Mouse (Mus musculus) ZHBTc4 (cell line): ENCODE data around the gene Ndufs8.

ENCODE experiments used
- DNase-seq: peaks from one replicate; pipeline ENCODE4 v3.0.0-alpha.2; 2011; ENCODE audit warnings: low read depth, low spot score

Gene Ndufs8

DNA sequence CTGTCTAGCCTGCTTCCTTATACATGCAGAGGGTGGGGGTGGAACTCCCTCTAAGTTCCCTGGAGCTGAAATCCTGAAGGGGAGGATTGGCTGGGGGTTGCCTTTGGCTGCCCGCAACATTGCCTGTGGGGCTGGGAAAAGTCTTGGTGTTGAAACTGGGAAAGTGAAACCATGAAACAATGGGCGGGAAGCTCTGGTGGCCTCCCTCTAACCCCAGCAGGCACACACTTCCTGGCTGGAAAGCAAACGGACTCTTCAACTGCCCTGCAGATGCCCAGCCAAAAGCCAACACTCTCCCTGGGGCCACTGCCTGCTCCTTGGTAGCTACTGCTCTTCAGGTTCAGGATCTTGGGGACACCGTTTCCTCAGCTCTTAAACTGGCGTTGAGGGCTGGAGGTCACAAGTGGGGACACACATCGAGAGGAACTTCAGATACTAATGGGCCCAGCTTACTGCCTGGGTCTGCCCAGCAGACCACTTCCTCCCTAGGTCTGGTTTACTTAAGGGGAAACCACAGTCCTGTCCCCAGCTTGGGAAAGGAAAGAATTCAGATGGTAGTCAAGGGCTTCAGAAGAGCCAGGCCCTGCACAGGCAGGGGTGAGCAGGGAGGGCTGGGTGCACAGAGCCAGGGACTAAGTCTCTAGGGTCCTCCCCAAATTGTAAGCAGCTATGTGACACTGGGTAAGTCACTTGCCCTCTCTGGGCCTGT is 7.2 kb downstream of the Ndufs8 start:
- DNase-seq: peak; percentile 35

DNA sequence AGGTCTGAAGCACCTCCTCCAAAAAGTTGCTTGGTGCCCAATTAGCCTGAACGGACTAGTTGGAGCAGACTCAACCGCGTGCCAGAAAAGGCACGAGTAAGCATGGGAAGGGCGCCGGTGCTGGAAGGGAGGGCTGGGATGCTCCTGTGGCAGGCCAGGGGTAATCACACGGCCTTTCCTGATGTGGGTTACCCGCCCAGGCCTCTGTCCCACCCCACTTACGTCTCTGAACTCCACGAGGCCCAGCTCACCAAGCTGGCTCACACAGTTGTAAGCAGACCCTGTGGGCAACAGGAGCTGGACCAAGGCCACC is 8.3 kb downstream of the Ndufs8 start:
- DNase-seq: peak; percentile 25

DNA sequence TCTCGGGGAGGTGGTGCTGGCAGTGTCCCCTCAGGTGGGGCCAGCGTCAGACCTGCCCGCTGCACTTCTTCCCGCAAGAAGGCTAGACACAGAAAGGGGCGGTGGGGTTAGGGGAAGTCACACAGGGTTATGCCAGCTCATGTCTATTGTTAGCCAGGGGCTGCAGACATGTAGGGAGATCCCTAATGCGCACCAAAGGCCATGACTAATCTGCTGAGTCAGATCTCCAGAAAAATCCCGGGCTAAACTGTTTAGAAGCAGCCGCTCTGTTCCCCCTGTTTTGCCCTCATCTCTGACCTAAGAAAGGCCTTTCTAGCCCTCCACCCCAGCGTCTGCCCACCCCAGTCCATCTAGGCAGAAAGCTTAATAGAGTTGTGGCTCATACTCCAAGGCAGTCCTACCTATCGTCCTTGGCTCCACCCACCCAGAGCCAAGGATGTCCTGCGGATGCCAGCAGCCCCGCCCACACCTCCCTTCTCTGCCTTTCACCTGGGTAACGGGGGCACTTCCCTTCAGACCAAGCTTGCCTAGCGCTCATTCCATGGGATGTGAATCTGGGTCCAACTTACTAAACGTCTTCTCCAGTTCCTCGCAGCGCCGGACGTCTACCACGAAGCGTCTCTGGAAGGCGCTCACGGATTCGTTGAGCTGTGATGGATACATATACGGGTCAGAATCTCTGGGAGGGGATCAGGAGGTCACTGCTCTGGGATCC is 8.8 kb downstream of the Ndufs8 start:
- peak; percentile 66 for DNase-seq

DNA sequence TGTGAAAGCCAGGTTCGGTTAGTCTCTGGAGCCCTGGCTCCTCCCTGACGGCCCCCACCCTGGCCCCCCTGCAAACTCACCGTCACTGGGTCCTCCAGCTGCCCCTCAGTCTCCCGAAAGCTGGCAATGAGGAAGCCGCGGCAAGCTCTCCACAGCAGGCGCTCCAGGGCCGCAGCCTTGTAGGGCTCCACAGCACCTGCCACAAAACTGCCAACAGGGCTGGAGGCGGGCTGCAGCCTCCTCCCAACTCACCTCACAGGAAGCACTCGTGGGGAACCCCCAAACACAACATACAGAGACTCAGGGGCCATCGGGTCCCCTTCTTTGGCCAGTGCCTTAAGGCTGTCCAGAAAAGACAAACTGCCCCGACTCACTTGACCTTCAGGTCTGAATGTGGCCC is 9.6 kb downstream of the Ndufs8 start:
- DNase-seq: no peak

DNA sequence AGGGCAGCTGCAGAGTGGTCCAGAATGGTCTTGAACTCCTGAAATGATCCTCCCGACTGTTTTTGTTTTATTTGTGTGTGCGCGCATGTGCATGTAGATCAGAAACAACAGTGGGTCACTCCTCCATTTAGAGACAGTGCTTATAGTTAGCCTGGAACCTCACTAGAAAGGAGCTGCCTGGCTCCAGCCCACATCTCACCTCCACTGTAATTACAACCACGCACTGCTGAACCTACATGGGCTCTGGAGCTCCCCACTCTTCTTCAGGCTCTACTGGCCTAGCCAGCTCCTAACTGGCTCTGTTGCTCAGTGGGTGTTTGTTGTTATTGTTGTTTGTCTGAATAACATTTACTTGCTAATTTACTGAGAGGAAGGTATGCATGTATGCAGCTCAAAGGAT is 13.0 kb downstream of the Ndufs8 start:
- DNase-seq: no peak

DNA sequence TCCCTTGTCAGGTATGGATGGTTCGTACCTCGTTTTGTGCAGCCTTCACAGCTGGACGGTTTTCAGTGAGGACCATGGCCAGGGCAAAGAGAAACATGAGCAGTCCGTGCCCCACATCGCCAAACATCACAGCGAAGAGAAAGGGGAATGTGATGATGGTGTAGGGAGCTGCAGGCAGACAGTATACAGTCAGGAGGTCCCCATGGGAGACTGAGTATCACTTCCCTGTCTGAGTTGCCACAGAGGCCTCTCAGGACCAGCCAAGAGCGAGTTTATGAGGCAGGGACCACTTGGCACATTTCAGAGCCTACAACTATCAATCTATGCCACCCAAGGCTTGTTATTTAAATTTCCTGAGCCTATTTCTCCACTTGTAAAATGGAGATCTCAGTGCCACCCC is 13.6 kb downstream of the Ndufs8 start:
- DNase-seq: no peak

DNA sequence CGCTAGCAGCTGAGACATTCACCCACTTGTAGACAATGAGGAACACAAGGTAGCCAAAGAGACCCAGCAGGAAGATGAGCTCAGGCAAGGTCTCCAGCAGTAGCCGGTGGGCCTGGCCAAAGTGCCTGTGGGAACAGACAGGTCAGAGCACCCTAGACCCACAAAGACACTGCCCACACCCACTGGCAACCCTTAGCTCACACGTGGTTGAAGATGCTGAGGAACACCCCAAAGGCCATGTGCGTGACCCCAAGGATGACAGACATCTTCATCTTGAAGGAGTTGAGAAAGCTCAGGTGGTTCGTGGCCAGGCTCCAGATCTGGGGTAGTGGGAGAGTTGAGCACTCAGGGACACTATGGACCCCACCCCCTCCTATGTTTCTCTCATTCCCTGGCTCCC is 15.0 kb downstream of the Ndufs8 start:
- no peak for DNase-seq

DNA sequence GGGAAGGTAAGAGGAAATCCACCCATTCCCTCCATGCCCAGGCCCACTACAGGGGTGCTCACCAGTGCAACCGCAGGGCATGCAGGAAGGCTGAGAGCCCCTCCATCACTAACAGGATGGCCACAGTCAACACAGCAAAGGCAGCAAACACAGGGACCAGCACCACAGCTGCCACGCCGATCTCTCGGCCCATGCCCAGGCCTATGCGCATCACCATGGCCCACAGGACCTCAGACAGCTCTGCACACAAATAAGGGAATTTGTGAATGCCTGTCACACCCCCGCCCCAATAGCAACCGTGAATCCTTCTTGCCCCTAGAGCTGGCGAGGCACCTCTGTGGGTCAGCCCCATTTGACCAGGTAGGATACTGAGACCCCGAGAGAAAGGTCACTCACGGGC is 16.4 kb downstream of the Ndufs8 start:
- no peak for DNase-seq

DNA sequence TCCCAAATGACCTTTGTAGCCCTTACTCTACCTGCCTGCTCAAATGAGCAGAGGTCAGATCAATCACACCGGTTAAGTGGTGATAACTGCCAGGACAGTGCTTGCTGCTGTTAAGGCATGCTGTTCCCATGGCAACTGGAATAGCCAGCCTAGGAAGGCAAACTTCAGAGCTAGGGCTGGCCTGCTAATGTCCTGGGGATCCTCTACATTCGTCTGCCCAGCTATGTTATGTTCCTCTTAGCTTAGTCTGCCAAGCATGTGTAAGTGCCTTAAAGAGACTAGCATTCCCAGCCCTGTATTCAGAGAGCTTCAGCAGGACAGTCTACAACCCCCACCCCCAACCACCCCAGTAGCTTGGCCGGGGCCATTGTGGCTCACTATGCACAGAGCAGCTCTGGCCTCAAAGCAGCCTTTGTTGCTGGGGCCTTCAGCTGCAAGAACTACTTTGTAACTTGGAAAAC is 17.4 kb downstream of the Ndufs8 start:
- peak; percentile 54 for DNase-seq

DNA sequence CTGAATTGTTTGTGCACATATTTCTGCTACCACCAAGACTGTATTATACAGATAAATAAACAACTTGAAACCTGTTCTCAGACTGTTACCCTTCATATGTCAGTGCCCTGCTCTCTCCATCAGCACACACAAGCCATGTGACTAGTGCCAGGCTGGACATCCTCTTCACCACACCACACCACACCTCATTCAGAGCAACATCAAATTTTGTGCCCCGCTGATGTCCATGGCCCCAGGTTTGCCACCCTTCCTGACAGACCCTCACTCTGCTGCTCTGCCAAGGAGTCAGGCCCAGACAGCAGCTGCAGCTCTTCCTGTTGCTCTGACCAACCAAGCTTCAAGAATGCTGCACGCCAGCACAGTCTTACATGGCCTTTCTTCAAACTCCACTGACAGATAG is 18.3 kb downstream of the Ndufs8 start:
- DNase-seq: no peak

DNA sequence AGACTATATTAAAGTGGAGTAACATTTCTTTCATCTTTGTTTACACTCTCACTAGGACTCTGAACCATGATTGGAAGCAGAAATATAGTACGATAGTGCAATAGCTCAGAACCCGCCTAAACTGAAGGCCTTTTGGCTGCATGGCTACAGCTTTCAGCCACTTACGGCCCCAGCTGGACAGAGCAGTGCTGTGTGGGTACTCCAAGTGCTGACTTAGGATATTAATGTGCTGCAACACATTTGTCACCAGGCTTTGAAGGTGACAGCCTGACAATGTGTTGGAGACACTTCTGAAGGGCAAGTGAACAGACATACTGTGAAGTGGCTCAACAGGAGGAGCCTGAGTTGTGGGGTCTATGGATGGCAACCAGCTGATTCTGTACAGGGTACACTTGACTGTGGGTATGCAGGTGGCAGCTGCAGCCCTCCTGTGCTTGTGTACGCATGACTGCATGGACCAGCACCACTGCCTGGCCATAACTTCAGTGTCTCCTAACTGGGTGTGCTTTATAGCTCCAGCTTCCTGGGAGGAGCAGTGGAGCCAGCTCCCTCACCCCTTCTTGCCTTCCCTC is 18.9 kb downstream of the Ndufs8 start:
- DNase-seq: no peak

DNA sequence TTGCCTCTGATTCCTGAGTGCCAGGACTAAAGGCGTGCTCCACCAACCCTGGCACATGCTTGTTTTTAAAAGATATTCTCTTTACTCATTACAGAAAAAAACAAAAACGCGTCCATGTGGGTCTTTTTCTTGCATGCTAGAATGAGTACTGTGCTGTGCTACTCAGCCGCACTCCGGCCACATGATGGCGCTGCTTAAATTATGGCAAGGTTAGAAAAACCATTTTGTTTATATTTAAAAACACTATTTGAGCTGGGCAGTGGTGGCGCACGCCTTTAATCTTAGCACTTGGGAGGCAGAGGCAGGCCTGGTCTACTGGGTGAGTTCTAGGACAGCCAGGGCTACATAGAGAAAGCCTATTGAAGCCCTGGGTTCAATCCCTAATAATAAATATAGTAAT is 22.4 kb downstream of the Ndufs8 start:
- DNase-seq: peak; percentile 44

DNA sequence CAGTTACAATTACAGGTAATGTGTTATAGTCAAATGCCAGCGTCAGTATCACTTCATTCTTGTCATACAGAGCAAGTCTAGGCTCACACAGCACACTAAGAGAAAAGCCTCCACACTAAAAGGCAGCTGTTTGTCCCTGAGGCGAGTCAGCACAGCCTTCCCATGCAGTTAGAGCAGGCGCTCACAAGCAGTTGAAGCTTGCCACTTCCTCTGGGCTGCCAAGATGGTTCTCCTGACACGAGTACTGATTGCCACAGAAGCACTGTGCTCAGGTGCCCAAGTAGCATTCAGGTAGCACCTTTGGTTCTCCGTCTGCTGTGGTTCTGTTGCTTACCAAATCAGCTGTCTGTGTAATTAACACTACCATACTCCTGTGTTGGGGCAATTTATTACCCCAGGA is 23.5 kb downstream of the Ndufs8 start:
- DNase-seq: no peak

DNA sequence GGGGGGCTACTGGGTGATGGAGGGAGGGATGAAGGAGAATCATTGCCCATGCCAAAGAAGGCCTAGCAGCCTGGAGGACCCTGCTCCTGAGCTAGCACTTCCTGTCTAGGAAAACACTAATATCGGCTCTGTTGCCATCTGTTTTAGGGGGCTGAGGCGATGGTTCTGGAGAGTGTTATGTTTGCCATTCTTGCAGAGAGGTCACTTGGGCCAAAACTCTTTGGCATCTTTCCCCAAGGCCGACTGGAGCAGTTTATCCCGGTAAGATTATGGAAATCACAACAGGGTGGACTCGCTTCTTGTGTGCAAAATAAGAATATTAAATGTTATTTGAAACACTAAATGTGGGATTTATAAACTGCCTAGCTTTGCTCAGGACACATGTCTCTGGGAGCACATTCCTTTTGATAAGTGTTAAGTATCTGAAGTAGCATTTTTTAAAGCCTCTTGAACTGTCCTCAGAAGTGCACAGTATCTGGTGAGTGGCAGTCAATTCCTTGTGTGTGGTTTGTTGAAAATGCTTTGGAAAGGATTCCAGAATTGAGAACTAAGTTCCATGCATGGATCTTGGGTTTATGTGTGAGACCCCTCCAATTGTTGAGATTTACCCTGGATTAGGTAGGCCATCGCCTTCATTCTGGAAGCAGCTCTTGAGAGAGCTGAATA is 28.1 kb downstream of the Ndufs8 start:
- no peak for DNase-seq

DNA sequence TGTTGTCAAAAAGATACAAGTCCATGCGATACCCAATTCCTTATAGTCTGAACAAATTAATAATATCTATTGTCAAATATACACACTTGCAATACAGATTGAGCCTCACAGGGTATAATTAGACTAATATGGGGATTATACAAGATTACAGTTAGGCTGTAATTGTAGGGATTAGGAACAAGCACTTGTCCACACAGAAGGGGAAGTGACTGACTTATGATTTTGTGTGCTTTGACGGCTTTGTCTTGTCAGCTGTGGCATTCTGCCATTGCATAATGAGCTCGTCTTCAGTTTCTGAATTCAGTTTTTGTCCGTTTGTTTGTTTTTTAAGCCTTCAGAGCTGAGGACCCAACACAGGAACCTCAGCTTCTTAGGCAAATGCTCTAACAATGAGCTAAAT is 30.4 kb downstream of the Ndufs8 start:
- DNase-seq: no peak

DNA sequence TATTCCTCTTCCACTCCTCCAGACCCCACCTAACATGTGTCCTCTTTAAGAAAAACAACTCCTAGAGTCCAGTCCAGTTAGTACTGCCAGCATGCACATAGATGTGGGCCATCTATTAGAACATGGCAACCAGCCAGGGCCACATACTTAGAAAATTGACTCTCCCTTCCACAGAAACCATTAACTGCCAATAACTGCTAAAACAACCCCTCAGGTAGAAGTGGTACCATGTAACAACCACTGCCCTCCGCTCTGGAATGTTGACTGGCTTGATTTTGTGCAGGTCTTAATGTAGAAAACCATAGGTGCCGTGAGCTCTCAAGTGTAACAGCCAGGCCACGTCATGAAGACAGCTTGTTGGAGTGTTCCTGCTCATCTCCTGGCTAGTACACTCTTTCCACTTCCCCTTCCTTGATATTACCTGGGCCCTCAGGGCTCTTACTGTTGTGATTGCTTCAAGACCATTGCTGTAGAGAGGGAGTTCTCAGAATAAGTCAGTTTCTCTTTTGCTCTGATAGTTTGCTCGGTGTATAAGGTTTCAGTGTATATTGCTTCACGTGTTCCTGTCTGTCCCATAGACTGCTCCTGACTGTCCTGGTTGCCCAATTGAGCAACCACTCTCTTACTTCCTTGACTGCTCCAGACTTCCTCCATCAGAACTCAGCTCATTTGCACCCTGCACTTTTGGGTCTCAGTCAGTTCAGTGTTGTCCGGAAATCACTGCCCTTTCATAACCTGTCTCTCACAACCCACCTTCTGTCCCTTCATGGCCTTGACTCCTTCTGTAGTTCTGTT is 32.3 kb downstream of the Ndufs8 start:
- DNase-seq: no peak

DNA sequence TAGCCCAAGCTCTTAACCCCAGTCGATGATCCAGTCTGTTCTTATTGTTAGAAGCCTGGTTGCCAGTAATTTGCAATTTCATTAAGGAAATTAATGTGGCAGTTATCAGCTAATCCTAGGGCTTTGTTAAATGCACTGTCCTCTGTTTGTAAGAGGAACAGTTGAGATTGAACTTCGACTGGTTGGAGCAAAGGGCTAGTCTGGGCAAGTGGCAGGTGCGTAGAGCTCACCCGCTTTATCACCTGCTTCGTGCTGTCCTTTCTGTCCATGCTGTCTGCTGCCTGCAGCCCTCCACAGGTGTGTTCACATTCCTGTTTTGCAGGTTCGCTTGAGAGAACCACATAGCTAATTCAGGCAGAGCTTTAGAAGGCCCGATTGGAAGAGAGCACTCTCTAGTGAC is 37.5 kb downstream of the Ndufs8 start:
- no peak for DNase-seq

DNA sequence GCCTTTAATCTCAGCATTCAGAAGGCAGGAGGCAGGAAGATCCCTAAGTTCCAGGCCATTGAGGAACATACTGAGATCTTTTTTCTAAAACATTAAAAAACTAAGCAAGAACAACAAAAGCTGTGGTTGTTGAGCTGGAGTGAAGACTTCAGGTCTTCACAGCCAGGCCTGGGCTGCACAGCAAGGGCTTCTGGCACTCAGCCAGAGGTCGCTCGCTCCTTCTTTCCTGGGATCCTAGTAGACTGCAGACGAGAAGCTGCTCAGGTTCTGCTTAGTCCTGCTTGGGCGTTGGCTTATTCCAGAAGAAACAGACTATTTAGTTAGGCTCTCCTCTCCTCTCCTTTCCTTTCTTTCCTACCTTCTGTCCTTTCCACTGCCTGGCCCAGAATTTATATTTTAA is 40.2 kb downstream of the Ndufs8 start:
- DNase-seq: peak; percentile 46

DNA sequence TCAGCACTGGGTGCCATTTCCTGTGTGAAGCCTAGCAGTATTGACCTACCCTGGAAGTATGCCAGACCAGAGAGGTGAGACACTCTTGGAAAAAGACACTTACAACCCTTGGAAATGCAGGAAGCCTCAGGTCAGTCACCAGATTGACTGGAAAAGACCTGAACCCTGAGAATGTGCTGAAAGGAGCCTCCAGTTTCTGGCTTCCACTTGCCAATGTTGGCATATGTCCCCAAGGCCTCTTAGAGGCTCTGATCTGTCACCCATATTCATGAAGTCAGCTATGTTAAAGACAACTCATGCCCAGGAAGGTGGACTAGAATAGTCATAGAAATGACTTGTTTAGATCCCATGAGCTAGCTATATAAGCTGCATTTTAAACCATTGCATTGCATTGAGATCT is 41.1 kb downstream of the Ndufs8 start:
- no peak for DNase-seq

DNA sequence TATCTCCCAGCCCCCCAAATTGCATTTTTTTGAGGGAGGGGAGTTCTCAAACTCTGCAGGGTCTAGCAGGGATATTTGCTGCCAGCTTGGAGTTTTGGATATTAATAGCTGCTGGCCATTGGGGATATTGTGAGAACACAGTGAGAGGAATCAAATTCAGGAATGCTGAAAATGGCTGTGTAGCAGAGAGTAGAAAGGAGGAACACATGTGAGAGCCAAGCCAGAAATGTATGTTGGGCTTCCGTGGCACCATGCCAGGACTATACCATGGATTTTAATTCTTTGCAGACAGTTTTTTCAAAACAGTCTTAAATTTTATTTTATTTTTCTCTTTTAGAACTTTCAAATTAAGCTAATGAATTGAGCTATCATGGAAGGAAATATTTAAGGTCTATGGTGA is 44.3 kb downstream of the Ndufs8 start:
- no peak for DNase-seq

DNA sequence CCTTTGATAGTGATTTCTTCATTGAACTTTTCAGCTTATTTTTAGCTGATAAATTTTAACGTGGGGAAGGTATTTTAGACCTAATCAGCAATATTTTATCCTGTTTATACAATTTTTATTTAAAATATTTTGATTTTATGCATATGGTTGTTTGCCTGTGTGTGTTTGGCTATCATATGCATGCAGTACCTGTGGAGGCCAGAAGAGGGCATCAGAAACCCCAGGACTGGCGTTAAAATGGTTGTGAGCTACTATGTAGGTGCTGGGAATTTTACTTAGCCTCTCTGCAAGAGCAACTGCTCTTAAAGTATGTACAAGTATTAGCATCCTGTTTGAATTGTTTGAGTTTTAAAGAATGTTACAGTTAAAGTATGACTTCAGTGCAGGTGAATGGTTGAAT is 47.6 kb downstream of the Ndufs8 start:
- peak; percentile 46 for DNase-seq

DNA sequence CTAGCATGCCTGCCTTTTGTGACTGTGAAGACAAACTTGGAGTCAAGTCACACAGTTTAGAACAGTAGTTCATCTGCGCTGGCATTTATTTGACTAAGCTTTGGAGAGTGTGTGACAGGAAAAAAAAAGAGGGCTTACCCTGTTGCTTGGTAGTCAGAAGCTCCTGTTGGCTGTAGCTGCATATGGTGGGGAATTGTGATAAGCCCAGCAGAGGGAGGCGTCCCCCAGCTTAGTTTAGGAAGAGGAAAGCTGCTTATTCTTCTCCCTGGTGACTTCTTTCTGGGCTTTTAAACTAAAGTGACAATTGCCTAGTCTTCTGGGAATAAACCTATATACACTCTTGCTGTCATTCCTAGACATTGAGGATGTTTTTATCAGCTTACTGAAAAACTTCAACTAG is 49.9 kb downstream of the Ndufs8 start:
- no peak for DNase-seq
